In the genomic region with DNA sequence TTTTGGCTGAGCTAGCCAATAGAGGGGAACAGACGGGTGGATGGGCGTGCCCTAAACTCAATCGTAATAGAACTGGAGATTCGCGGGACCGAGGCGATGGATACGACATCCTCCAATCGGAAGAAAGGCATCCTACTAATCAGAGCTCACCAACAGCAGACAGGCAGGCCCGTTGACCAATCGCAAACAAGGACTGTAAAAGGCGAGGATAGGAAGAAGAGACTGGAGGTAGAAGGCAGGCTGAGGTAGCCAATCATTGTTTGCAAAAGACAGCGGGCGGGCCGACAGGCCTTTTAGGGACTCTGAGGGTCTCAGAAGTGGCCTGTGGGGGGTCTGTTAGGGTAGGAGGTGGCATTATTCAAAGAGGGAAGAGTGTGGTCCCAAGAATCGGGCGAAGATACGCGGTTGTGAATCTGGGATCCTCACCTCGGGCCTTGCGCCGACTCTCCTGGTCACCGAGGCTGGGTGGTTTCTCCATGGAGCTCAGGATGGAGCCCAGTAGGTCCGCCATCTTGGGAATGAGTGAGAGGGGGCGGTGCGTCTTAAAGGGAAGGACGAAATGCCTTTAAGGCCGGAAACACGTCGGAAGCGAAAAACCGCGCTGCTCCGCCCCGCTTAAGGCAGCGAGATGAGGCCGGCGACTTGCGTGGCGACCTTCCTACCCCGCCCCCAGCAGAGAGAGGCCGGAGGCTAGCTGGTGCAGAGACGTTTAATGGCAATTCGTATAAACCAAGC, we compare ENCODE assay signal across 8 mouse cellular contexts. TPM values are rescaled to one million over a fixed set of nuclear protein-coding genes. Genes with fewer than 3 reads are reported as not detected.
A peak's percentile ranks its signal among the peaks of the same experiment; 100 is the strongest.
DNase-seq lines count a peak whose midpoint lies in the region; ATAC-seq and TF ChIP-seq lines count a peak whose summit lies in the region.

Gene Spag7, minus strand, starts transcription at position 646 of the 735 bp plus-strand sequence.

- DNase-seq in heart, postnatal 10 days: peak; percentile 98 to 99
- peak; percentile 100 for DNase-seq in large intestine, adult 2 months (ENCODE audit: low read depth, low spot score)
- peak; percentile 93 for DNase-seq in liver, postnatal 0 days
- peak; percentile 94 for DNase-seq in testis, postnatal 10 days (ENCODE audit: low spot score)

- no peaks in the 10 kb centered on the region for H3K27me3 ChIP-seq in ES-Bruce4 (ENCODE audit: control insufficient read depth, insufficient read depth, low read length, poor library complexity, severe bottlenecking)
- no peaks in the 10 kb centered on the region for H3K27me3 ChIP-seq in forebrain, embryonic 13.5 days
- no peaks in the 10 kb centered on the region for H3K27me3 ChIP-seq in liver, postnatal 0 days (ENCODE audit: insufficient read depth, low read length)
- no peaks in the 10 kb centered on the region for H3K27me3 ChIP-seq in neural tube, embryonic 14.5 days (ENCODE audit: control insufficient read depth, insufficient read depth, low read length)

- H3K9ac ChIP-seq in ES-Bruce4 (ENCODE audit: low read depth, poor library complexity, severe bottlenecking): peak within 1 kb of the TSS; percentile 84
- peak within 1 kb of the TSS; percentile 87 for H3K9ac ChIP-seq in forebrain, embryonic 13.5 days
- peak within 1 kb of the TSS; percentile 73 for H3K9ac ChIP-seq in liver, postnatal 0 days (replicated peaks)
- H3K9ac ChIP-seq in neural tube, embryonic 14.5 days (replicated peaks; ENCODE audit: low read depth, low read length): peak within 1 kb of the TSS; percentile 64

- H3K4me1 ChIP-seq in ES-Bruce4 (ENCODE audit: control insufficient read depth, insufficient read depth, low read length): peaks cover 2% of the 10 kb centered on the region
- H3K4me1 ChIP-seq in forebrain, embryonic 13.5 days: peaks cover 31% of the 10 kb centered on the region
- H3K4me1 ChIP-seq in liver, postnatal 0 days (ENCODE audit: insufficient read depth): peaks cover 24% of the 10 kb centered on the region
- H3K4me1 ChIP-seq in neural tube, embryonic 14.5 days (ENCODE audit: control insufficient read depth, insufficient read depth, low read length): peaks cover 14% of the 10 kb centered on the region

- ATAC-seq in cerebellum, adult (ENCODE audit: insufficient number of reproducible peaks, low FRiP score, low TSS enrichment): peak; percentile 95
- peak; percentile 97 for ATAC-seq in forebrain, embryonic 13.5 days
- ATAC-seq in liver, postnatal 0 days: peak; percentile 92
- ATAC-seq in neural tube, embryonic 14.5 days (ENCODE audit: low read depth): peak; percentile 96

- intact Hi-C loops in heart, postnatal 10 days (cut with DNase I): loop anchor here (1.0 kb wide), 1 partner anchor 31 kb away; the partner anchor contains the start of genes Inca1 and Kif1c

- H3K27ac ChIP-seq in ES-Bruce4 (ENCODE audit: insufficient read depth, low read length): peak within 1 kb of the TSS; percentile 94
- peak within 1 kb of the TSS; percentile 97 for H3K27ac ChIP-seq in forebrain, embryonic 13.5 days
- peak within 1 kb of the TSS; percentile 96 for H3K27ac ChIP-seq in liver, postnatal 0 days (ENCODE audit: low read depth)
- H3K27ac ChIP-seq in neural tube, embryonic 14.5 days (ENCODE audit: low read depth, low read length): peak within 1 kb of the TSS; percentile 93

- TF ChIP-seq EP300 in ES-Bruce4 (IDR thresholded peaks at IDR 0.05; ENCODE audit: insufficient read depth, low read depth, low read length): no peak
- peak; percentile 39; the same call in 1 of the 2 replicates for TF ChIP-seq EP300 in liver, postnatal 0 days (IDR thresholded peaks at IDR 0.05; ENCODE audit: low read depth)

- H3K36me3 ChIP-seq in ES-Bruce4 (ENCODE audit: control insufficient read depth, insufficient read depth, low read length, poor library complexity, severe bottlenecking): peaks cover 25% of the 10 kb centered on the region
- H3K36me3 ChIP-seq in forebrain, embryonic 13.5 days (ENCODE audit: poor library complexity, severe bottlenecking): peaks cover 45% of the 10 kb centered on the region
- H3K36me3 ChIP-seq in liver, postnatal 0 days (replicated peaks; ENCODE audit: insufficient read depth, low read length): peaks cover 27% of the 10 kb centered on the region
- H3K36me3 ChIP-seq in neural tube, embryonic 14.5 days (ENCODE audit: control insufficient read depth, insufficient read depth, low read length): peaks cover 25% of the 10 kb centered on the region

- no peaks in the 10 kb centered on the region for H3K9me3 ChIP-seq in ES-Bruce4 (replicated peaks; ENCODE audit: control insufficient read depth, insufficient read depth, low read length, poor library complexity, severe bottlenecking)
- H3K9me3 ChIP-seq in forebrain, embryonic 13.5 days (replicated peaks): no peaks in the 10 kb centered on the region
- no peaks in the 10 kb centered on the region for H3K9me3 ChIP-seq in liver, postnatal 0 days (ENCODE audit: low read length)
- no peaks in the 10 kb centered on the region for H3K9me3 ChIP-seq in neural tube, embryonic 14.5 days (ENCODE audit: control insufficient read depth, low read length)

- peak within 1 kb of the TSS; percentile 81 for H3K4me2 ChIP-seq in forebrain, embryonic 13.5 days
- peak within 1 kb of the TSS; percentile 98 for H3K4me2 ChIP-seq in liver, postnatal 0 days (ENCODE audit: low read depth, low read length)
- peak within 1 kb of the TSS; percentile 88 for H3K4me2 ChIP-seq in neural tube, embryonic 14.5 days (ENCODE audit: low read depth, low read length)

- no peak for TF ChIP-seq POLR2A in ES-Bruce4 (IDR thresholded peaks at IDR 0.05; ENCODE audit: insufficient read depth, low read length)

- peak within 1 kb of the TSS; percentile 95 for H3K4me3 ChIP-seq in ES-Bruce4 (ENCODE audit: low read depth, low read length)
- peak within 1 kb of the TSS; percentile 63 for H3K4me3 ChIP-seq in forebrain, embryonic 13.5 days
- H3K4me3 ChIP-seq in liver, postnatal 0 days (ENCODE audit: low read depth, low read length): peak within 1 kb of the TSS; percentile 69
- H3K4me3 ChIP-seq in neural tube, embryonic 14.5 days (ENCODE audit: low read depth, low read length): peak within 1 kb of the TSS; percentile 64

- WGBS in forebrain, embryonic 13.5 days: under 1% methylated on average over 44 of the region's 44 CpGs
- WGBS in large intestine, adult 2 months: under 1% methylated on average over 44 of the region's 44 CpGs
- 1% methylated on average over 44 of the region's 44 CpGs for WGBS in liver, postnatal 0 days (ENCODE audit: insufficient replicate concordance)
- under 1% methylated on average over 44 of the region's 44 CpGs for WGBS in neural tube, embryonic 14.5 days

- no peak for TF ChIP-seq CTCF in ES-Bruce4 (IDR thresholded peaks at IDR 0.05; ENCODE audit: low read depth, low read length)
- TF ChIP-seq CTCF in liver, postnatal 0 days (IDR thresholded peaks at IDR 0.05; ENCODE audit: low read depth): no peak

RNA-seq across cellular contexts. Expression of gene Spag7, which starts in this region (rescaled TPM):
- 195 and 218 TPM in 2 replicates for polyA plus RNA-seq in ES-Bruce4 (2011; ENCODE audit: insufficient read depth, insufficient read length, low read depth, missing spikeins)
- 173 and 177 TPM in 2 replicates for polyA plus RNA-seq in forebrain, embryonic 13.5 days (2015; fragmentation: Nextera tagmentation; extraction: Ambion mirVana)
- 10 to 100 TPM; 86.0 to 88.2 TPM for total RNA-seq in heart, postnatal 10 days (2021)
- polyA plus RNA-seq in large intestine, adult 2 months (2012; rRNA removed): 35.9 and 39.8 TPM in 2 replicates
- polyA plus RNA-seq in liver, postnatal 0 days (2015; fragmentation: Nextera tagmentation; extraction: Ambion mirVana): 36.6 and 42.1 TPM in 2 replicates
- polyA plus RNA-seq in neural tube, embryonic 14.5 days (2014; fragmentation: Nextera tagmentation; extraction: Ambion mirVana): 136 and 151 TPM in 2 replicates

Comparison
In these comparisons a context has a peak if more than half of its experiments do, and no peak if none do; other contexts are left out.
1. Peak in every context shown above with its lines: DNase-seq, ATAC-seq, H3K4me3 ChIP-seq and H3K27ac ChIP-seq.